Mouse (Mus musculus): ENCODE measurements around the gene Rpap1.

DNA sequence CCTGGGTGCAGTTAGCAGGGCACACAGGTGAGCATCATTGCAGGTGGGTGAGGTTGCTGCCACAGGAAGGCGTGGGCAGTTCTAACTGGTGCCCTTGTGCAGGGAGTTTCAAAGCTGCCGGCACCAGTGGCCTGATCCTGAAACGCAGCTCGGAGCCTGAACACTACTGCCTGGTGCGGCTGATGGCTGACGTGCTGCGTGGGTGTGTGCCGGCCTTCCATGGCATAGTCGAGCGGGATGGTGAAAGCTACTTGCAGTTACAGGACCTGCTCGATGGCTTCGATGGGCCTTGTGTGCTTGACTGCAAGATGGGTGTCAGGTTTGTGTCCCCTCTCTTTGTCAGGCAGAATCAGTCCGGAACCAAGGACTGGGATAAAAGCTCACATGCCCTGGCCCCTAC lies 38.1 kb downstream of the Rpap1 start:
- no peak for TF ChIP-seq CTCF (IDR thresholded peaks at IDR 0.05; ENCODE audit: low read depth)
- no peak for TF ChIP-seq EP300 (IDR thresholded peaks at IDR 0.05; ENCODE audit: low read depth)

Measured in liver, postnatal 0 days (tissue).